Mouse (Mus musculus): Measurements from ENCODE around the gene Prcp.

Gene Prcp

DNA sequence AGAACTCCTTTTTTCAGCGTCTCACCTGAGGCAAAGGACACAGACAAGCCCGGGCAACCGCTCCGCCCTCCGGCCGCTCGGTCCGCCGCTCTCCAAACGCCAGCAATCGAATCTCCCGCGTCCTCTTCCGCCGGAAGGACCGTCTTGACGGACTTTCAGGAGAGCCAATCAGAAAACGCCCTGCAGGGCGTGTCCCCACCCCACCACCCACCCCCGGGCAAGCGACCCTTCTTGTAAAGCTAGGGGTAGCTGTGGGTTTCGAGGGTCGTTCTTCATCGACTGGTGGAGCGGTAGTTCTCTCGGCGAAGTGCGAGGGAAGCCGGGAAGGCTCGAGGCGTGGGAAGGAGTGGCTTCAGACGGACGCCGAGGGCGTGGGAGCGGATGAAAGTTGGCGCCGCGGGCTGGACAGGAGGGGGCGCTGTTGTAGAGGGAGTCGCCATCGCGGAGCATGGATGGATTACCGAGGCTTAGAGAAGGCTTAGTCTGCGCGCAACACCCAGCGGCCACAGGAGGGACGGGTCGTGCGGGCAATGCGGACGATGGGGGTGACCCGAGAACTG, at the start of gene Prcp, which contains the start of gene Ddias:
Gene Prcp, plus strand, starts transcription at position 355 of the 560 bp plus-strand sequence.
Gene Ddias, minus strand, starts transcription at position 132 of the 560 bp plus-strand sequence.
- peak; percentile 89 for DNase-seq (ENCODE audit: low read depth, low spot score)

DNA sequence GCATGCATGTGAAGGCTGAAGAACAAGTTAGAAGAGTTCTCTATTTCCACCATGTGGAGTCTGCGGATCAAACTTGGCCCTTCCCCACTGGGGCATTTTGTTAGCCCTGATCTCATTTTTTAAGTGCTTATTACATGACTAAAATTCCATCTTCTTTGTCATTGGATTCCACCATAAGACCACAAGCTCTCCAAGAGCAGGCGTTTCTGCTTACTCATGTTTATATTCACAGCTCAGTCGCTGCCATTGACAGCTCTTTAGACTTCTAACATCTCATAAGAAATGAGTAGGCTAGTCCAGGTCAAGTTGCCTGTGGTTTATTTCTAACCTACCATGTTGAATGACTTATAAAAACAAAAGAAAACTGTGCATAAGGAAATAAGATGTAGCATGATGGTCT, 48.0 kb upstream of the Prcp start:
- DNase-seq (ENCODE audit: low read depth, low spot score), result no peak

DNA sequence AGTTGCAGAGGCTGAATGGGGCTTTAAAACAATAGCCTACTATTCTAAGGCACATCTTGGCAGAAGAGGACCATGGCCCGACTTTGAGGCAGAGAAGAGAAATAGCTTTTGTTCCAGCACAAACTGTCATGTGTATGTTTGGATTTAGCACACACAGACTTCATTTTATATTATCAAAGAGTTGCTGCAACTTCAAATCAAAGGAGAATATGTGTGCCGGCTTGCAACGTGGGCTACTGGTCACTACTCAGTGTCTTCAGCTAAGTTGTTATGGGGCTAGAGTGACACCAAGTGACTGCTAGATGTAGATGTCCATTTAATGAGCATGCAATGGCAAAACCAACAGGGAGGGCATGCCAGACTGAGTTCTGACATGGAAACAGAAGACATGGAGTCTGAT, 46.3 kb upstream of the Prcp start:
- no peak for DNase-seq (ENCODE audit: low read depth, low spot score)

DNA sequence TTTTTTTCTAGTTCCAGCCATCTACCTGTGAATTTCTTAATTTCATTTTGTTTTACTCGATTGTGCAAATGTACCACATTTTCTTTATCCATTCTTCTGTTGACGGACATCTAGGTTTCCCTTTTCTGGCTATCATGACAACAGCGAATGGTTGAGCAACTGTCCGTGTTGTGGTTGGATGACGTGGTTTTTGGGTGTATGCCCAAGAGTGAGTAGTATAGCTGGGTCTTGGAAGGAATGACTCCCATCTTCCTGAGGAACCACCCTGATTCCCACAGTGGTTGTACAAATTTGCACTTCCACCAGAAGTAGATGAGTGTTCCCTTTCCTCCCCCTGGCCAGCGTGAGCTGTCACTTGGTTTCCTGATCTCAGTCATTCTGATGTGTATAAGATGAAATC, 41.9 kb upstream of the Prcp start:
- no peak for DNase-seq (ENCODE audit: low read depth, low spot score)

DNA sequence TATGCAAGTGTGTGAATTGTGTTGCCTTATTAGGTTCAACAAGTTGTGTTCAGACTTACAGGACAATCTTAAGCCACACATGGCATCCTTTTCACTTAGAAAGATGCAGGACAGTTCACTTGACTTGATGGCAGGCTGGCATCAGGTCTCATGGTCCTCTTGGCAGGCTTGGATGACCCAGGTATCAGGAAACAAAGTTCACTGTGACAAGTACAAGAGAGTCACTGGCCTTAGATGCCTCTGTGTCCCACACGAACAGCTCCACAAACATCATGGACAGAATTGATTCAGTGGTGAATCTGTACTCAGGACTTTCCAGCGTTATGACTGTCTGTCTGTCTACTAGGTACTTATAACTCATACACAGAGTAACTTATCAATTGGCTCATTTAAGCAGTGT, 39.9 kb upstream of the Prcp start:
- no peak for DNase-seq (ENCODE audit: low read depth, low spot score)

DNA sequence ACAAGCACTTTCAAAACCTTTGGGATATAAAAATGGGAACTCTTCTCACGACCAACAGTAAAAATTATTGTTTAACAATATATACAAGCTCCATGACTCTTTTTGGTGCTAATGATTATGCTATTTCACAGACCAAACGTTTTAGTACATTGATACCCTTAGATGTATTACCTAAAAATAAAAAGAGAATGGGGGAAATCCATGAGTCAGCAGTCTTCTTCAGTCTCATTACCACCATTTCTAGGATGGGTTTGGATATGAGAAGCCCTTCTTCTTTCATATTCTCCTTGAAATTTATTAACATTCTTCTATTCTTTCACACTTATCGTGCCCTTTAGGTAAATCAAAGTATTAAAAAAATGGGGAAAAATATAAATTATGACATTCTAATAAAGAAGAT, 37.8 kb upstream of the Prcp start:
- no peak for DNase-seq (ENCODE audit: low read depth, low spot score)

DNA sequence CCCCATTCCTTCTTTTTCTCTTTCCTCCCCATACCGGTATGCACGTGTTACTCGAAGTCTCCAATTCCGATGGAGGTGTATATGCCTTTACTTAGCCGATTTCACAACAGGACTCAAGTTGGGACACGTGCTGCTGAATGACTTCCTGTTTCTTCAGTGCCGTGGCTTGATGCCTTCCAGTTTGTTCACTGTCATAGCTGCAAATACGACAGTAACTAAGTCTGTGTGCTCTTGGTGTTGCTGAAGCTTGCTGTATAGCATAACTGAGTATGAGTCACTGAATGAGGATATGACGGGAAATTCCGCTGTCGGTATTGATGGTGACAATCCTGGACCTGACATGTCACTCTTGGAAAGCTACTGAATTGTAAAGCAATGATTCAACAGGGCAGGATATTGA, 37.0 kb upstream of the Prcp start:
- DNase-seq (ENCODE audit: low read depth, low spot score), result no peak

DNA sequence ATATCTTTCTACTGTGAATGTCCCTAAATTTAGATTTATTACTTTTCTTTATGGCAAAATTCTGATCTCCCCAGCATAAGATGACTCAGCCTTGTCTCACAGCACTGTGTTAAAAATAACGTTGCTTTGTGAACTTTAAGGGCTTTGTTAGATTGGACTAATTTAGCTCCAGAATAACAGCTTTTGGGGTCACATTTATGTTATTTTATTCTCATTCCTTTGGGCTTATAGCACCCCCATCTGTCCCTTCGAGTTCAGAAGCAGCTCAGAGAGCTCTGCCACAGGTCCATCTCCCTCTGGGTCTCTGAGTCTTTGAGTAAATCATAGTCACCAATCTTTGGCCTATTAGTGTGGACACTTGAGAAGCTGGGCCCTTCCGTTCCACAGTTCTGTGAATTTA, 36.4 kb upstream of the Prcp start:
- no peak for DNase-seq (ENCODE audit: low read depth, low spot score)

DNA sequence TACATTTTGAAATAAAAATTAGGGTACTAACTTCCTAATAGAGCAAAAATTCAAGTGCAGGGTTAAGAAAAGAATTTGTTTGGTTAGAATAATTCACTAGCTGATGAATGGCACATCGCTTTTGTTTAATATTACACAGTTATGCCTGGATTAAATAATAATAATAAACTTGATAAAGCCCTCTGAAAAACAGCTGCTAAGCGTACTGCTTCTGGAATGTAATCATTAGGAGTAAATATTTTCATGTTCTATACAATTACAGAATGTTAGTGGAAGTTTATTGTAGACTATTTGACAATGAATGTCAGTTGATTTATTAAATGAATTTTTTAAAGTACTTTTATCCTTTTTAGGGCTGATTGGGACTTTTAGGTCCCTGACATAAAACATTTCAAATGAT, 32.0 kb upstream of the Prcp start:
- no peak for DNase-seq (ENCODE audit: low read depth, low spot score)

DNA sequence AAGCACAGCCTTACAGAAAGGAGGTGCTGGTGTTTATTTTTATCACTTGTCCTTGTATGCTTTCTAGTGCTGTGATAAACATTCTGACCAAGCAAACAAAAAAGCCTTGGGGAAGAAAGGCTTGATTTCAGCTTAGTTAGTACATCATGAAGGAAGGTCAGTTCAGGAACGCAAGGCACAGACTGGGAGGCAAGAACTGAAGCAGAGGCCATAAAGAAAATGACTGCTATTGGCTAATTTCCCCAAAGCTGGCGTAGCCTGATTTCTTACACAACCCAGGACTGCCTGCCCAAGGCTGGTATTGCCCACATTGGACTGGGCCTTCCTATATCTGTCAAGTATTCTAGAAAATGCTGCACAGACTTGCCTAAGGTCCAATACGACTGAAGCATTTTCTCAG, 26.0 kb upstream of the Prcp start:
- no peak for DNase-seq (ENCODE audit: low read depth, low spot score)

DNA sequence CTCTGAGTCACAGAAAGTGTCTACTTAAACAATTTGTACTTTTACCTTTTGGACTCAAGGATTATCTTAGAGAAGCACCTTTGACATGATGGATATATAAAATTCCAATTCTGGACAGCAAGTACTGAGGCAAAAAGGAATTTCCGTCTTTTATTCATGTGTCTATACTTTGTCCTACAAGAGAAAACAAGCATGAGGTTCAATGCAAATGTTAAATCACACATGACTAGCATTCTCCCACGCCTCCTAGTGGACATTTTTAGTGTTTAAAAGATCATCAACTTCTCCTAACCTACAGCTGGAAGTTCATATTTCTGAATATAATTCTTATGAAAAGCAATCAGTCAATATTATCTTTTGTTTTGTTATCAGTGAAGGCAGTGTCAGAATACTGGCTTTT, 7.7 kb upstream of the Prcp start:
- no peak for DNase-seq (ENCODE audit: low read depth, low spot score)

DNA sequence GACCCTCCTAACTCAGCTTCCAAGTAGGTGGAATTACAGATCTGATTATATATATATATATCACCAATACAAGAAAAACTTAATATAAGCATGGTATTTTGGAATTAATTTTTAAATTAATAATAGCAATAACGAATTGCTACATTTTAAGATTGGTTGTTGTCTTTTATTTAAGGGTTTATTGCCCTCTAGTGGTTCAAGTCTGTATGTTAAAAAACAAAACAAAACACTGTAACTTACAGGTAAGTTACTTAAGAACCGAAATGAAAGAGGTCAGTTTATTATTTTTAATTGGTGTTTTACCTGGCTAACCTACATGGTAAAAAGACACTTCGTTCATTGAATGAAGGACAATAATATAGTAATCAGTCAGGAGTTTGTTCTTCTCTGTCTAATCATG, 4.1 kb upstream of the Prcp start:
- no peak for DNase-seq (ENCODE audit: low read depth, low spot score)

DNA sequence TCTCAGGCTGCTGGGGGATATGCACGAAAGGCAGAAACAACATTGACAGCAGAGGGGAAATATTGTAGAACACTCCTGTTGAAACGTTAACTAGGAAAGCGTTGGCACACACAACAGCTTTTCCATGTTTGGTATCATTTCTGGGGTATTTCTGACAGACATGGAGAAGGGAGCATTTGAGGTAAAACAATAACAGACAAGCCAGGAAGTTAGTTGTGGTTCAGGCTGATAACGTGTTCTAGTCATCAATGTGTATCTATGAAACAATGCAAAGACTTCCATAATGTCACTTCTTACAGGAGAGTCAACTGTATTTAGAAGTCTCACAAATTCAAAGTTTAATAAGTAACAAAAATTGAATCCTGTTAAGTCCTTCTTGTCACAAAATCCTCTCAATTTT, 2.7 kb upstream of the Prcp start:
- no peak for DNase-seq (ENCODE audit: low read depth, low spot score)

DNA sequence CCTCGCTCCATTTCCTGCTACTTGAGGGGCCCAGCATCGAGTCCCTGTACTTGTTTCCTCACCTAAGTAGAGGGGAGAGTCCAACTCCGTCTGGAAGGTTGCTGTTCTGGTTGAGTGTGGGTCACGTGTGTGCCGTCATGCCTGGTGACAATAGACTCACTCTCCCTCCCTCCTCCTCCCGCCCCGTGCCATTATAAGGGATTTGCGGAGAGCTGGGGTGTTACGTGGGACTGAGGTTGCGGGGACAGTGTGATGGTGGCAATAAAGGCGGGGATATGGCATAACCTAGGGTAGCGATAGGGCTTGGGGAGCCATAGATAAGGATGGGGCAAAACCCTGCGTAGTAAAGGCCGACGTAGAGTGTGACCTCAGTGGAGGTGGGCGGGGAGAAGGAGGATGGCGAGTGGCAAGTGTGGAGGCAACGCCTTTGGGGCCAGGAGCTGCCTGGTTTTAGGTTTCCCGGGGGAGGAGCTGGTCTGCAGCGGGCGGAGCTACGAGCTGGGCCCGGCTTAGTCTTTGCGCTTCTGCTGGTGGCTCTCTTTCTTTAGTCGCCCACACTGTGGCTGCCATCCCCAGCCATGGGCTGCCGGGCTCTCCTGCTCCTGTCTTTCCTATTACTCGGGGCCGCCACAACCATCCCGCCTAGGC, 615 bp downstream of the Prcp start:
- DNase-seq (ENCODE audit: low read depth, low spot score), result peak; percentile 80

DNA sequence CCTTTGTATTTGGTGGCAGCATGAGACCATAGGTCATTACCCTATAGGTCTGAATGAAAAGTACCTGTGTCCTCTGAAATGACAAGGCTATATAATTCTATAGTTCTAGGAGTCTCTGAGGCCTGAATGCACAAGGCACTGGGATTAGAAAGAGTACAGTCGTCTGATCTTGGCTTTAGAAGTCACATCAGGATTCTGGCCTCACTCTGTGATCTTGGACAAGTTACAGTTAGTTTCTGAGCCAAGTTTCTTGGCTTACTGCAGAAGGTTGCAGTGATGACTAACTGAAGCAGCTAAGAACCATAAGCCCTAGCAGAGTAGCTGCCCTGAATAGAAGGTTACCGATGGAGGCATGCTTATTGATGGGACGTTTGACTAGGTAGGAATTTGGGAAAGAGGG, 1.8 kb downstream of the Prcp start:
- DNase-seq (ENCODE audit: low read depth, low spot score), result no peak

DNA sequence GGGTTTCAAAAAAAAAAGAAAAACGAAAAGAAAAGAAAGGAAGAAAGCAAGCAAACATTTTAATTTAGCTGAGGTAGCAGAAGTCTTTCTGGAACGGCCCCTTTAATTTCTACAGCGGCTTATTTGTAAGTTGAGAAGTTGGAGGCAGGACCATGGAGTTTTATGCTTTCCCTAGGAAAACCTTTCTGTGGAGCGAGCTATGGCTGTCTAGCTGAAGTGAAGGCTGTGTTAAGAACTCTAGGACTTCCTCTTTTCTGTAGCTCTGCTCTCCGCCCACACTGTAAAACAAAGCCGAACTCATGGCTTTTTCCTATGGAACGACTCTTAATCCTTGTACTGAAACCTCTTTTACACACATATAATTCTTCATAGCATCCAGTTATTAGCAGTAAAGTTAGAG, 2.3 kb downstream of the Prcp start:
- DNase-seq (ENCODE audit: low read depth, low spot score), result no peak

DNA sequence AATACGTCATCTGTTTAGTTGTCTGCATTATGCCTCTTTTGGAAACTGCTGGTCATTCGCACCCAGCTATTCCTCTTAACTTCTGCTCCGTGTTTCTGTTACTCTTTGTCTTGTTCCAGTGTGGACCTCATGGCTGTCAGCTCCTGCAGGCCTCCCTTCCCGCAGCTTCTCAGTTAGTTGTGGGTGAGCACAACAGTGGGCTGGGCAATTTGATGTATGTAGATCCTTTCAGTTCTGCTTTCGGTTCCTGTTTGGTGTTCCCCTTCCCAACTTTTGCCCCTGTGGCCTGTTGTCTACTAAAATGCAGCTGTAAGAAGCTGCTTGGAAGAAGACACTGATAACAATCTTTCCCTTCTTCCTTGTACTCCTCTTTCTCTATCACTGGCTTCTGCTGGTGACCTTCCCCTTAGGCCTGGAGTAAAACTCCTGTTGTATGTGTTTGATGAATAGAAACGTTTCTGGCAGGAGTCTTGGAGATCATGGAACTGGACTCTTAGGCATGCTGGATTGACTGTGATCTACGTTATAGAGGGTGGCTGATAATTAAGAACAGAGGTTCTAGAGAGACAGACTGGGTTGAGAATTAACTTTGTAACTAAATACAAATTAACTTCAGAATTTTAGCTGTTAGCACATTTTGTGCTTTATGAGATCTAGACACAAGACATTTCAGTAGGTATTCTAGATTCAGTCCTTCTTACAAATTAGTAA, 4.5 kb downstream of the Prcp start:
- DNase-seq (ENCODE audit: low read depth, low spot score), result no peak

DNA sequence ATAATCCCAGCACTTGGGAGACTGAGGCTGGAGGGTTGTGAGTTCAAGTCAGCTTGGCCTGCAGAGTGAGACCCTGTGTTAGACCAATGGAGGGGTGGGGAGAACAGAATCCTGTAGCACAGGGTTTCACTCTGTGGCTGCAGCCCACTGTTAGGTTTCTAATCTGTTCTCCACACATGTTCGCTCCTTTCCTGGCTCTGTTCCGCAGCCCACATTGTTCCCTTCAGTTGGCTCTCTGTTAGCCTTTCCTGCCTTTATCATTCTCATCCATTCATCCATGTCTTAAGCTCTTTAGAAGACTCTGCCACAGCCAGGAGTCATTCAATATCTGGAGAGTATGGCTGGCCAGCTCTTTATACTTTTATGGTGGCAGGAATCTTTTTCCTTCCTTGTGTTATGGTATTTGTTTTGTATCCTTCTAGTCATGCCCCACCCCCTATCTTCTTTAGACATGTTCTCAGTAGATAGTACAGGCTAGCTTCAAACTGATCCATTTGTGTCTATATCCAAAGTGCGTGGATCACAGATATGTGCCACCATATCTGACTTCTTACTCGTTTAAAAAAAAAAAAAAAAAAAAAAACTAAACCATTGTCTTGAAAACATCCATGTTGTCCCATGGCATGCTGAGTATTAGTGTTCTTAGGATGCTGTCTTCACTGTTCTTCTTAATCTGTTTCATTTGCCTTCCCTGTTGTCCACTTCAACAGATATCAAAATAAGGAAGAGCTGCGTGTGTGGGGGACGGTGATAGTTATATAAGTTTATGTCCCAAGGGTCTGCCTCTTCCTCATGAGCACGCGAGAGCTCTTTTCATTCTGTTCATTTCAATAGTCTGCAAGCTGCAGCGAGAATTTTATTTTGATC, 9.8 kb downstream of the Prcp start:
- no peak for DNase-seq (ENCODE audit: low read depth, low spot score)

DNA sequence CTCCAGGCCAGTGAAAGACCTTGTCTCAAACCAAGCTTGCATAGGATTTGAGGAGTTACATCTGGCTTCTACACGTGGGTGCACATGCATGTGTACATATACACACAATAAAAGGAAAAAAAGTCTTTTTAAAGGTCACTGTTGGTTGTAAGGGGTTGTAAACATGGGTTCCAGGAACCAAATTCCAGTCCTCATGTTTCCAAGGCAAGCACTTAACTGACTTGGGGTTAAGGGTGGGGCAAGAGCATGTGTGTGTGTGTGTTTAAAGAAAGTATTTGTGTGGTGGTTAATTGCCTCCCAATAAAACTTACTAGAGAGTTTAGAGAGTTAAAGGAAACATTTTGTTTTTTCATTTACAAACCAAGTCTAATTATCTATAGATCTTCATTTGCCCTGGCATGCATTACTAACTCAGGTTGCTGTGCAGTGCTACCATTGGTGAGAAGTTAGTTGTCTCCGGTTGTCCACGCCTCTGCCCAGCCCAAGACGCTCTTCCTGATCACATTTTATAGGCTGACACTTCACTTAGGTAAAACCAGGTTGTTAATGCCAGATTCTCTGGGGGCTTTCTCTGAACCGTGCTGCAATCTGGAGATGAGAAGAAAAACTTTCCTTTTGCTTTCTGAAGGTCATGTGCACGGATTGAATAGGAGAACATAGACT, 10.9 kb downstream of the Prcp start:
- no peak for DNase-seq (ENCODE audit: low read depth, low spot score)

DNA sequence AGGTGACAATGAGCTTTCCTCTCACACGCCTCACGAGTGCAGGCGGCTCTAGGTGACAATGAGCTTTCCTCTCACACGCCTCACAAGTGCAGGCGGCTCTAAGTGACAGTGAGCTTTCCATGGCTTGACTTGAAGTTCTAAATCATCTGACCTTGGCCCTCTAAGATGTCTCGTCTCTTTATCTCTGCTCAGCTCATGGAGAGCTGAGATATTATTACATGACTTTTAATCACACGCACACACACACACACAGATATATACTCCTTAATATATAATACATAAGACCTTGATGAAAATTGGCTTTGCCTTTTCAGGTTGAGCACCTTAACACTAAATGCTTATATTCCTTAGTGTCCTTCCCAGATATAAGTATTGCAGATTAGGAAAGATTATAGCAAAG, 12.5 kb downstream of the Prcp start:
- DNase-seq (ENCODE audit: low read depth, low spot score), result no peak

DNA sequence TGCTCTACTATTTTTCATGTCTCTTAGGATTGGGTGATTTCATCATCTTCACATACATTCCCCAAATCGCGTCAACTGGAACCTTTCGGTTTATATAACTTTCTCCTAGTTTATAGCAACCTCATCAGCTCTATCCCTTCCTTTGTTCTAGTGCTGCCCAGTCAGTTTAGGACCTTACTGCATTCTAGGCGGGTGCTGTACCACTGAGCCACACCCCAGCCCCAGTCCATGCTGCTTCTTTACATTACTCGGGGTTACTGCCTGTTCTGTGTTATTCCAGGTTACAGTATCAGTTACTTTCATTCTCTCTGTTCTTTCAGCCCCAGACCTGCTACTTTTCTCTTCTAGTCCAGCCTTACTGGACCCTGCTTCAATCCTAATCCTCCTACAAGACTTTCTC, 13.0 kb downstream of the Prcp start:
- DNase-seq (ENCODE audit: low read depth, low spot score), result no peak

DNA sequence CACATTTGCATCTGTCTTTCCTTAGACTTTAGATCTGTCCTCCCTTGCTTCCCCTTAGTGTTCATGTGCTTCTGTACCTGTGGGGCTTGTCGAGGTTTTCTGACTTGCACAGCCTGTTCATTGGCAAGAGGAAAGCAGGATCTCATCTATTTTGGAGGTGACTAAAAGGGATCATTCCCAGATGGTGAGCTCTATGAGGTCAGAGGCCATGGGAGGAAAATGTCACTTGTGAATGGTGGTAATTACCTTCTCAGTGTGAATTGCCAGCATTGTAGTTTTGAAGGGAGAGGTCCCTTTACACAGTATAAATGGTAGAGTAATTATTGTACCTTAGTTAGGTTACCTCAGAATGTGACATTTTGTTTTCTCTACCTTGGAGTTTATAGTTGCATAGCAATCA, 15.9 kb downstream of the Prcp start:
- no peak for DNase-seq (ENCODE audit: low read depth, low spot score)
